Mouse (Mus musculus) bone marrow macrophage, adult 2 months (primary cell): ENCODE data around the gene Tcp11x2. TPM values are rescaled to one million over a fixed set of nuclear protein-coding genes. Genes with fewer than 3 reads are reported as not detected.

Experiments used
- H3K27ac ChIP-seq: 2 replicates; pipeline ENCODE4 v1.5.1; 2012; ENCODE audit warnings: low read depth, low read length; ENCODE audit not compliant: insufficient read depth
- H3K4me1 ChIP-seq: 2 replicates; pipeline ENCODE4 v1.6.1; 2012; ENCODE audit warnings: low read length; ENCODE audit not compliant: control insufficient read depth, insufficient read depth
- H3K4me3 ChIP-seq: 2 replicates; pipeline ENCODE4 v1.5.1; 2012; ENCODE audit warnings: mild to moderate bottlenecking, low read length, moderate library complexity; ENCODE audit not compliant: insufficient read depth
- CTCF ChIP-seq: IDR thresholded peaks from 2 replicates; pipeline ENCODE4 v1.5.1; 2012; ENCODE audit warnings: low read depth, mild to moderate bottlenecking, low read length, moderate library complexity
- POLR2A ChIP-seq: IDR thresholded peaks from 2 replicates; pipeline ENCODE4 v1.6.1; 2012; ENCODE audit warnings: mild to moderate bottlenecking, low read depth, low read length, borderline replicate concordance
- polyA plus RNA-seq: library from polyadenylated mRNA; stranded (reverse); fragments of >200 nt; gene quantifications from 2 replicates; pipeline ENCODE4 v1.2.4, GENCODE M21; 2012; ENCODE audit not compliant: missing spikeins, insufficient read depth, insufficient read length

The Tcp11x2 gene
- polyA plus RNA-seq, 1 experiment, result not detected

- TF ChIP-seq CTCF, result no peak
- no peaks in the 10 kb centered on the region for H3K4me1 ChIP-seq
- no peak overlapping the region for H3K27ac ChIP-seq
- no peak overlapping the region for H3K4me3 ChIP-seq
Observed at GRCm38 (mm10) chrX:135652173-135652772, 41.3 kb downstream of the Tcp11x2 start.

DNA sequence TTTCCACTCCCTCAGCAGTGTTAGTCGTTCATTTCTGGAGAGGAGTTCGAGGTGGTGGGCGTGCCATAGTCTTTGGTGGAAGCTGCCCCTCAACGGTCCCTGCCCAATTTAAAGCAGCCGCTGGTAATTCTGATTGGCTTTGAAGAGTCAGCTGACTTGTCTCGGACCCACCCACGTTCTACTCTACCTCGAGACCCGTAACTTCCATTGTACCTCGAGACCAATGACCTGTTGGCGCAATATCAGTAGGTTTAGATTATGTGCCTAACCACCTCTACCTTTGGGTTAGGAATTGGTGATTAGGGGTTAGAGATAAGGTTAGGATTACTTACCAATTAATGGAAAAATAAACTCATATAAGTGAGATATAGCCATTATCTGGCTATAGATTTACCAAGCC is 66.0 kb downstream of the Tcp11x2 start, which contains the start of gene Prame:
TSS of gene Prame (minus strand) at position 101 of the 400 bp plus-strand sequence.
- no peak for TF ChIP-seq CTCF
- TF ChIP-seq POLR2A, result no peak
- Histone ChIP-seq H3K4me1 (no peaks in the 10 kb centered on the region), H3K27ac (no peak within 1 kb of the TSS), H3K4me3 (no peak within 1 kb of the TSS)

Other genes starting within 250 kb of the Tcp11x2 start
- not detected in 2 replicates for gene AV320801, start 199.2 kb downstream of the Tcp11x2 start, polyA plus RNA-seq
- gene Nxf7, start 95.0 kb downstream of the Tcp11x2 start, polyA plus RNA-seq, result not detected in 2 replicates
- gene Prame, start 66.1 kb downstream of the Tcp11x2 start, polyA plus RNA-seq, result not detected in 2 replicates
- not detected in 2 replicates for gene Tmsb15a, start 31.5 kb upstream of the Tcp11x2 start, polyA plus RNA-seq
- 6.6 and 8.0 TPM in 2 replicates for gene Armcx5, start 48.9 kb upstream of the Tcp11x2 start, polyA plus RNA-seq
- 18.2 and 23.4 TPM in 2 replicates for gene Gprasp1, start 48.9 kb upstream of the Tcp11x2 start, polyA plus RNA-seq
- gene Bhlhb9, start 103.8 kb upstream of the Tcp11x2 start, polyA plus RNA-seq, result 0.64 and 1.3 TPM in 2 replicates
- 1.9 TPM in 1 of 2 replicates, not detected in the other for gene Gprasp2, start 145.2 kb upstream of the Tcp11x2 start, polyA plus RNA-seq